Mouse (Mus musculus) liver, embryonic 14.5 days (tissue): Measurements from ENCODE around the gene Knstrn. TPM values are rescaled to one million over a fixed set of nuclear protein-coding genes. Genes with fewer than 3 reads are reported as not detected.

Source experiments
- ATAC-seq: fragments of 200-750 bp; cut with Nextera tagmentation; 2 replicates; pipeline ENCODE4 v1.8.0; 2017; ENCODE audit warnings: moderate number of reproducible peaks, mild to moderate bottlenecking, moderate library complexity; ENCODE audit not compliant: insufficient read depth
- DNase-seq, 3 experiments: peaks; one replicate each; pipeline ENCODE4 v3.0.0-alpha.2; 2012 to 2013; ENCODE audit warnings: low read depth in 3 of 3, low spot score in 3 of 3
- H3K27ac ChIP-seq: fragments of 300-500 bp; sonication (generic); 2 replicates; pipeline ENCODE4 v1.5.1; 2014; ENCODE audit warnings: moderate library complexity, mild to moderate bottlenecking, control low read depth, inconsistent platforms
- H3K27me3 ChIP-seq: fragments of 300-500 bp; sonication (generic); 2 replicates; pipeline ENCODE4 v1.6.1; 2014; ENCODE audit warnings: mild to moderate bottlenecking, low read length, moderate library complexity; ENCODE audit not compliant: control insufficient read depth, insufficient read depth
- H3K36me3 ChIP-seq: fragments of 300-500 bp; sonication (generic); replicated peaks from 2 replicates; pipeline ENCODE4 v1.6.1; 2014; ENCODE audit warnings: low read depth; ENCODE audit not compliant: control insufficient read depth, insufficient read depth
- H3K4me1 ChIP-seq, 2 experiments: fragments of 200-500 bp in 1 of 2; fragments of 300-500 bp in 1 of 2; sonication (generic) in 1 of 2; replicated peaks; 2 replicates each; pipeline ENCODE4 v1.6.1; 2012 to 2014; ENCODE audit warnings: antibody characterized with exemption in 1 of 2, inconsistent platforms in 1 of 2, low read length in 1 of 2; ENCODE audit not compliant: control insufficient read depth in 2 of 2, insufficient read depth in 2 of 2
- H3K4me2 ChIP-seq: fragments of 300-500 bp; sonication (generic); 2 replicates; pipeline ENCODE4 v1.6.1; 2014; ENCODE audit warnings: low read depth, mild to moderate bottlenecking, control low read depth, moderate library complexity
- H3K4me3 ChIP-seq, 2 experiments: fragments of 200-500 bp in 1 of 2; fragments of 300-500 bp in 1 of 2; sonication (generic) in 1 of 2; 2 replicates each; pipeline ENCODE4 v1.5.1; 2012 to 2014; ENCODE audit warnings: low read depth in 2 of 2, low read length in 2 of 2, mild to moderate bottlenecking in 2 of 2, control low read depth in 1 of 2, inconsistent platforms in 1 of 2, moderate library complexity in 1 of 2; ENCODE audit not compliant: insufficient read depth in 1 of 2
- H3K9ac ChIP-seq: fragments of 300-500 bp; sonication (generic); replicated peaks from 2 replicates; pipeline ENCODE4 v1.6.1; 2014; ENCODE audit warnings: mild to moderate bottlenecking, control low read depth, moderate library complexity
- H3K9me3 ChIP-seq: fragments of 300-500 bp; sonication (generic); 2 replicates; pipeline ENCODE4 v1.6.1; 2016; ENCODE audit warnings: low read length, mixed read lengths; ENCODE audit not compliant: control insufficient read depth
- CTCF ChIP-seq: IDR thresholded peaks from 2 replicates; pipeline ENCODE4 v1.5.1; 2016; ENCODE audit warnings: antibody characterized with exemption, low read depth, control low read depth
- EP300 ChIP-seq: IDR thresholded peaks from 2 replicates; pipeline ENCODE4 v1.6.1; 2016; ENCODE audit warnings: antibody characterized with exemption, low read depth
- WGBS: fragments of 180-500 bp; shearing (Covaris S2); extraction: QIAGEN DNeasy Blood & Tissue Kit; methylation state at CpG from one replicate; pipeline ENCODE4 v1.1.7; 2014; ENCODE audit not compliant: insufficient replicate concordance; 5-methylcytosine and 5-hydroxymethylcytosine counted together
- polyA plus RNA-seq, 2 experiments: library from polyadenylated mRNA; depleted of rRNA in 1 of 2; stranded (reverse) in 1 of 2; unstranded in 1 of 2; fragments of >200 nt; fragmentation: Nextera tagmentation in 1 of 2; extraction: Ambion mirVana in 1 of 2; gene quantifications; 2 replicates each; pipeline versions ENCODE4 v1.2.1 to v1.2.3; 2012 to 2014

The Knstrn gene
- polyA plus RNA-seq, 2 experiments, result 50.8 to 84.7 TPM

GRCm38 (mm10) chr2:118895990-118896913, 82.4 kb downstream of the Knstrn start:
- H3K9me3 ChIP-seq, result no peaks in the 10 kb centered on the region
- DNase-seq (no peak), ATAC-seq (no peak)
- 3% methylated on average over 38 of the region's 38 CpGs for WGBS
- peaks cover 73% of the 10 kb centered on the region for H3K27me3 ChIP-seq
- peaks cover 0 to 12% of the 10 kb centered on the region in 2 experiments; a peak in 3 of 4 replicates for H3K4me1 ChIP-seq
- H3K9ac ChIP-seq, result no peak overlapping the region
- H3K27ac ChIP-seq, result no peak overlapping the region
- TF ChIP-seq EP300 (no peak), CTCF (no peak)
- H3K4me3 ChIP-seq, result peak overlapping the region; percentile 31 to 33
- peak overlapping the region; percentile 49 for H3K4me2 ChIP-seq
- H3K36me3 ChIP-seq, result no peaks in the 10 kb centered on the region

- Histone ChIP-seq H3K27ac (no peak overlapping the region), H3K4me1 (peaks cover 0 to 12% of the 10 kb centered on the region in 2 experiments; a peak in 3 of 4 replicates), H3K9ac (no peak overlapping the region), H3K27me3 (peaks cover 69% of the 10 kb centered on the region), H3K9me3 (no peaks in the 10 kb centered on the region), H3K36me3 (no peaks in the 10 kb centered on the region), H3K4me2 (peak overlapping the region; percentile 49), H3K4me3 (peak overlapping the region; percentile 31 to 33)
- TF ChIP-seq CTCF, result no peak
- TF ChIP-seq EP300, result no peak
- WGBS, result 2% methylated on average over 13 of the region's 13 CpGs
- ATAC-seq, result no peak
- no peak for DNase-seq
Observed at GRCm38 (mm10) chr2:118896914-118897291, 83.1 kb downstream of the Knstrn start.

GRCm38 (mm10) chr2:118897392-118897791, 83.6 kb downstream of the Knstrn start:
- peaks cover 66% of the 10 kb centered on the region for H3K27me3 ChIP-seq
- DNase-seq (no peak), ATAC-seq (no peak)
- peaks cover 0 to 12% of the 10 kb centered on the region in 2 experiments; a peak in 3 of 4 replicates for H3K4me1 ChIP-seq
- H3K36me3 ChIP-seq, result no peaks in the 10 kb centered on the region
- no peak overlapping the region for H3K27ac ChIP-seq
- WGBS, result 5% methylated on average over 7 of the region's 7 CpGs
- no peaks in the 10 kb centered on the region for H3K9me3 ChIP-seq
- no peak overlapping the region for H3K4me3 ChIP-seq
- no peak overlapping the region for H3K9ac ChIP-seq
- H3K4me2 ChIP-seq, result no peak overlapping the region
- TF ChIP-seq CTCF (no peak), EP300 (no peak)

- 2% methylated on average over 11 of the region's 11 CpGs for WGBS
- Histone ChIP-seq H3K27ac (no peak overlapping the region), H3K27me3 (peaks cover 67% of the 10 kb centered on the region), H3K9me3 (no peaks in the 10 kb centered on the region), H3K36me3 (no peaks in the 10 kb centered on the region), H3K4me3 (no peak overlapping the region), H3K4me1 (peaks cover 4 to 13% of the 10 kb centered on the region in 2 experiments), H3K4me2 (no peak overlapping the region), H3K9ac (no peak overlapping the region)
- no peak for TF ChIP-seq EP300
- TF ChIP-seq CTCF, result no peak
- no peak for DNase-seq
- ATAC-seq, result no peak
Observed at GRCm38 (mm10) chr2:118897808-118898207, 84.0 kb downstream of the Knstrn start.

- H3K36me3 ChIP-seq, result no peaks in the 10 kb centered on the region
- peaks cover 69% of the 10 kb centered on the region for H3K27me3 ChIP-seq
- H3K27ac ChIP-seq, result no peak overlapping the region
- ATAC-seq (no peak), DNase-seq (no peak)
- 7% methylated on average over 4 of the region's 4 CpGs for WGBS
- H3K4me1 ChIP-seq, result peaks cover 13 to 23% of the 10 kb centered on the region in 2 experiments
- no peak overlapping the region for H3K9ac ChIP-seq
- no peak overlapping the region for H3K4me2 ChIP-seq
- no peak overlapping the region for H3K4me3 ChIP-seq
- no peak for TF ChIP-seq EP300
- TF ChIP-seq CTCF, result no peak
- H3K9me3 ChIP-seq, result no peaks in the 10 kb centered on the region
Observed at GRCm38 (mm10) chr2:118898771-118899170, 85.0 kb downstream of the Knstrn start.
